12 mouse cellular contexts compared by ENCODE assay signal in the genomic region with DNA sequence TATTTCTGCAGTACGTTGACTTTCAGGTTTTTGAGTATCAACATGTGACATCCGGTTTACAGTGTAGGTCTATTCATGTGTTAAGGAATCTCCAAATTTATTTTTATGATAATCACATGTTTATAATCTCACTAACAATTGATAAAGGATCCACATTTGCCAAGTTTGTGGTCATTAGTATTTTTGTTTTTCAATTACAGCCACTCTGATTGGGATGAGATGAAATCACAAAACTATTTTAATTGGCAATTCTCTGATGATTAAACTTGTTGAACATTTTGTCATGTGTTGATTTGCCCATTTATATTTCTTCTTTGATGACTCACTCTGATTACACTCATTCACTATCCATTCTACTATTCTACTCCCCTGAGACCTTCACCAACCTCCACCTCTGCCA.
"Had no signal": no experiment of that assay in that cellular context is flagged by ENCODE, and none has a peak within 500 bp of the region (broad histone marks: within the 10 kb centered on the region; RNA-seq: fewer than 3 reads in every experiment).

No protein-coding gene starts in this region.

- DNase-seq: left cerebral cortex, postnatal 4 days; liver; liver, embryonic 13.5 days; liver, postnatal 0 days; lung, adult 18-20 months; lung, adult 2 months; lung, embryonic 14.5 days; lung, postnatal 10 days; lung, postnatal 14 days; lung, postnatal 36 days; lung, postnatal 4 days; midbrain, embryonic 14.5 days had no signal
